Mouse (Mus musculus) lung, postnatal 0 days (tissue): ENCODE measurements at regions not wholly inside any gene's neighbourhood (a gene's known extent, or its start where the extent isn't known, plus 50 kb on each side); places are given as distances from the start of the nearest gene placed in this dataset.

Experiments used
- CTCF ChIP-seq: IDR thresholded peaks from 2 replicates; pipeline ENCODE4 v1.5.1; 2016; ENCODE audit warnings: antibody characterized with exemption, mild to moderate bottlenecking
- EP300 ChIP-seq: IDR thresholded peaks from 2 replicates; pipeline ENCODE4 v1.6.1; 2016; ENCODE audit warnings: antibody characterized with exemption, mild to moderate bottlenecking, control low read depth

DNA sequence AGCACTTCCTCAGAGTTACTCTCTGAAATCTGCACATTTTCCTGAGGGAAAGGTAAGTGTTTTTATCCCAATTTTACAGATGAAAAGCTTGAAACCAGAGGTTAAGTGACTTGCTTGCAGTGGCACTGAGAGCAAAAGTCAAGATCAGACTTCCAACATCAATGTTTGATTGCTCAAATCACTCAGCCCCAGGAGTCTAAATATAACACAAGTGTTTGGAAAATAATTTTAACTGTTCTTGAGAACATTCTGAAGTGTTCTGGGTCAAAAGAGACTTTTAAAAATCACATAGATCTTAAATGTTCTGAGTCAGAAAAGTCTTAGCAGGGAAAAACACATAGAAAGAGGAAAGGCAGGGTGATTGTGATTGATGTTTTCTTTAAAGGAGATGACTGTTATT is 848.6 kb upstream of the Cntnap5a start:
- TF ChIP-seq CTCF (no peak), EP300 (no peak; the same call in 1 of the 2 replicates)
